In genomic region chr7:128246496-128247391, GRCm38 (mm10) we compare ENCODE assay signal across 8 mouse cellular contexts. TPM values are rescaled to one million over a fixed set of nuclear protein-coding genes. Genes with fewer than 3 reads are reported as not detected.
A peak's percentile ranks its signal among the peaks of the same experiment; 100 is the strongest.
DNase-seq lines count a peak whose midpoint lies in the region; ATAC-seq lines count a peak whose summit lies in the region.
"Had no signal": no experiment of that assay in that cellular context is flagged by ENCODE, and none has a peak within 500 bp of the region (broad histone marks: within the 10 kb centered on the region; RNA-seq: fewer than 3 reads in every experiment).

Gene Tgfb1i1, plus strand, starts transcription at chr7:128246812.

- peak; percentile 69 for DNase-seq in adrenal gland, postnatal 14 days
- DNase-seq in cerebellum, postnatal 25 days, result peak; percentile 73 to 76
- peak; percentile 44 to 61 for DNase-seq in frontal cortex, postnatal 10 days (ENCODE audit: low spot score in 2 of 2)
- peak; percentile 60 for DNase-seq in hindbrain, embryonic 11.5 days (ENCODE audit: low spot score)
- peak; percentile 45 for DNase-seq in left cerebral cortex, postnatal 4 days
- DNase-seq in midbrain, embryonic 11.5 days (ENCODE audit: low spot score, missing footprints), result peak; percentile 94

- H3K4me3 ChIP-seq in hindbrain, embryonic 11.5 days (ENCODE audit: low read depth, low read length), result peak within 1 kb of the TSS; percentile 28
- H3K4me3 ChIP-seq in midbrain, embryonic 11.5 days (ENCODE audit: low read depth, low read length), result peak within 1 kb of the TSS; percentile 41
- peak within 1 kb of the TSS; percentile 76 for H3K4me3 ChIP-seq in stomach, embryonic 16.5 days (replicated peaks; ENCODE audit: low read length)

- H3K36me3 ChIP-seq in hindbrain, embryonic 11.5 days (ENCODE audit: control insufficient read depth, insufficient read depth, low read length), result no peaks in the 10 kb centered on the region
- 0 out of 2 replicates have a peak, but pooled peaks cover 2% of the 10 kb centered on the region for H3K36me3 ChIP-seq in midbrain, embryonic 11.5 days (ENCODE audit: control insufficient read depth, insufficient read depth, low read length)
- peaks cover 17% of the 10 kb centered on the region for H3K36me3 ChIP-seq in stomach, embryonic 16.5 days (ENCODE audit: control insufficient read depth, insufficient read depth, low read length)

- H3K27ac ChIP-seq in hindbrain, embryonic 11.5 days (ENCODE audit: low read depth, low read length), result peak within 1 kb of the TSS; percentile 17; the same call in 1 of the 2 replicates
- peak within 1 kb of the TSS; percentile 53 for H3K27ac ChIP-seq in midbrain, embryonic 11.5 days (ENCODE audit: low read depth, low read length)
- peak within 1 kb of the TSS; percentile 99 for H3K27ac ChIP-seq in stomach, embryonic 16.5 days (ENCODE audit: low read length)
- H3K27ac ChIP-seq: macrophage had no signal

- H3K4me2 ChIP-seq in hindbrain, embryonic 11.5 days (replicated peaks; ENCODE audit: low read depth, low read length), result peak within 1 kb of the TSS; percentile 52
- H3K4me2 ChIP-seq in midbrain, embryonic 11.5 days, result peak within 1 kb of the TSS; percentile 62
- H3K4me2 ChIP-seq in stomach, embryonic 16.5 days (ENCODE audit: low read depth, low read length), result peak within 1 kb of the TSS; percentile 83

- H3K27me3 ChIP-seq in hindbrain, embryonic 11.5 days (ENCODE audit: control insufficient read depth, insufficient read depth, low read length), result peaks cover 3% of the 10 kb centered on the region; the same call in 1 of the 2 replicates
- 0 out of 2 replicates have a peak, but pooled peaks cover 3% of the 10 kb centered on the region for H3K27me3 ChIP-seq in midbrain, embryonic 11.5 days (ENCODE audit: control insufficient read depth, insufficient read depth, low read length)
- no peaks in the 10 kb centered on the region for H3K27me3 ChIP-seq in stomach, embryonic 16.5 days (ENCODE audit: control insufficient read depth, insufficient read depth, low read length)

- WGBS in hindbrain, embryonic 11.5 days, result 4% methylated on average over 26 of the region's 30 CpGs
- 1% methylated on average over 27 of the region's 30 CpGs for WGBS in midbrain, embryonic 11.5 days
- 3% methylated on average over 25 of the region's 30 CpGs for WGBS in stomach, embryonic 16.5 days

- intact Hi-C loops in left cerebral cortex, postnatal 4 days (cut with DNase I), result loop anchor here (5.0 to 10.0 kb wide), 3 partner anchors 101 to 446 kb away; partner anchors contain the start of gene Rgs10

- peak; percentile 58 for ATAC-seq in hindbrain, embryonic 11.5 days (ENCODE audit: low FRiP score)
- ATAC-seq in midbrain, embryonic 11.5 days (ENCODE audit: low FRiP score), result peak; percentile 61
- peak; percentile 92 for ATAC-seq in stomach, embryonic 16.5 days (ENCODE audit: insufficient read depth, low FRiP score)

- no peaks in the 10 kb centered on the region for H3K4me1 ChIP-seq in hindbrain, embryonic 11.5 days (replicated peaks; ENCODE audit: control insufficient read depth, insufficient read depth, low read length)
- peaks cover 11% of the 10 kb centered on the region for H3K4me1 ChIP-seq in midbrain, embryonic 11.5 days (ENCODE audit: control insufficient read depth, insufficient read depth, low read length)
- H3K4me1 ChIP-seq in stomach, embryonic 16.5 days (ENCODE audit: control insufficient read depth, insufficient read depth, low read length), result peaks cover 16% of the 10 kb centered on the region

- no peaks in the 10 kb centered on the region for H3K9me3 ChIP-seq in hindbrain, embryonic 11.5 days (ENCODE audit: control insufficient read depth, low read length)
- no peaks in the 10 kb centered on the region for H3K9me3 ChIP-seq in midbrain, embryonic 11.5 days (ENCODE audit: control insufficient read depth, low read length)
- no peaks in the 10 kb centered on the region for H3K9me3 ChIP-seq in stomach, embryonic 16.5 days (replicated peaks; ENCODE audit: control insufficient read depth, low read length)

- peak within 1 kb of the TSS; percentile 57 for H3K9ac ChIP-seq in hindbrain, embryonic 11.5 days (ENCODE audit: low read depth, low read length)
- peak within 1 kb of the TSS; percentile 65 for H3K9ac ChIP-seq in midbrain, embryonic 11.5 days (ENCODE audit: low read length)
- peak within 1 kb of the TSS; percentile 95 for H3K9ac ChIP-seq in stomach, embryonic 16.5 days (ENCODE audit: low read length)

RNA-seq across cellular contexts. Expression of gene Tgfb1i1, which starts in this region (rescaled TPM):
- 30.0 and 32.3 TPM in 2 replicates for total RNA-seq in adrenal gland, postnatal 14 days (2021)
- polyA plus RNA-seq in hindbrain, embryonic 11.5 days (2014; fragmentation: Nextera tagmentation; extraction: Ambion mirVana), result 33.0 and 40.9 TPM in 2 replicates
- 10 to 100 TPM; 36.9 to 37.6 TPM for total RNA-seq in left cerebral cortex, postnatal 4 days (2021)
- 32.2 and 34.3 TPM in 2 replicates for polyA plus RNA-seq in midbrain, embryonic 11.5 days (2014; fragmentation: Nextera tagmentation; extraction: Ambion mirVana)
- 234 and 250 TPM in 2 replicates for polyA plus RNA-seq in stomach, embryonic 16.5 days (2015; fragmentation: Nextera tagmentation; extraction: Ambion mirVana)

Comparison
In these comparisons a context has a peak if more than half of its experiments do, and no peak if none do; other contexts are left out.
1. Peak in every context shown above with its lines: DNase-seq, ATAC-seq, H3K4me3 ChIP-seq and H3K27ac ChIP-seq.
2. H3K27ac ChIP-seq: peak in every context shown above with its lines; median percentile 99 in stomach, embryonic 16.5 days; 53 in midbrain, embryonic 11.5 days; 17 in hindbrain, embryonic 11.5 days.